Mouse (Mus musculus): ENCODE measurements at regions not wholly inside any gene's neighbourhood (a gene's known extent, or its start where the extent isn't known, plus 50 kb on each side); places are given as distances from the start of the nearest gene placed in this dataset.
"Not testable (repeated sequence)": the region's sequence is repeated elsewhere in the genome, so short reads cannot be mapped to it uniquely, and the experiment has no call there.

DNA sequence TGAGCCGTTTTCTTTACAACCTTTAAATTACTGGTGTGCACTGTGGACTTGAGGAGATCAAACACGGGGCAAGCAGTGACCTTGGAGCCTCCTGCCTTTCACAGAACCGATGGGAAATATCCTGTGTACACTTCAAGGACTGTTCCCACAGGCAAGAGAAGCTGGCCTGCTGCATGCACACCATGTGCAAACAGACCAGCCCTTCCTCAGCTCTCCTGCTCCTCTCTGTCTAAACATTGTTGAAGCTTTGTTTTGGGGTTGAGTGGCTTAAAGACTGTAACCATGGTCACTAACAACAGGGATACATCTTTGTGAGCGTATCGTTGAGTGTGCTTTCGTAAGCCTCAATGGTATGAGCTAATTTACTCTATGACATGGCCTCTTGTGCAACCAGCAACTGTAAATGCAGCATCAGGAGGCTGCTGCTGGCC is 50.2 kb upstream of the Agps start:
- Histone ChIP-seq H3K36me3 (ENCODE audit: control insufficient read depth, insufficient read depth, low read length) (no peaks in the 10 kb centered on the region), H3K27ac (no peak overlapping the region), H3K79me2 (replicated peaks; ENCODE audit: control insufficient read depth, insufficient read depth, low read length) (no peaks in the 10 kb centered on the region), H3K27me3 (ENCODE audit: control insufficient read depth, insufficient read depth, low read length) (no peaks in the 10 kb centered on the region), H3K4me3 (no peak overlapping the region), H3K9ac (ENCODE audit: low read depth, low read length) (no peak overlapping the region), H3K4me1 (ENCODE audit: control insufficient read depth, insufficient read depth, low read length) (peaks cover 3% of the 10 kb centered on the region)
- TF ChIP-seq EP300 (IDR thresholded peaks at IDR 0.05; ENCODE audit: insufficient read depth, low read depth, low read length) (no peak), POLR2A (IDR thresholded peaks at IDR 0.05; ENCODE audit: insufficient read depth, low read depth, low read length) (no peak), CTCF (IDR thresholded peaks at IDR 0.05) (no peak)
- no peak for DNase-seq
- intact Hi-C loops (cut with DNase I): loop anchor here (1.0 to 2.0 kb wide), 2 partner anchors 77 to 176 kb away; partner anchors contain the start of gene Nfe2l2
- 64% methylated on average over 6 of the region's 6 CpGs for WGBS

GRCm38 (mm10) chr2:75781078-75781477 is 50.9 kb upstream of the Agps start:
- Histone ChIP-seq H3K79me2 (replicated peaks; ENCODE audit: control insufficient read depth, insufficient read depth, low read length) (no peaks in the 10 kb centered on the region), H3K27me3 (ENCODE audit: control insufficient read depth, insufficient read depth, low read length) (no peaks in the 10 kb centered on the region), H3K9ac (ENCODE audit: low read depth, low read length) (peak overlapping the region; percentile 43; the same call in 1 of the 2 replicates), H3K36me3 (ENCODE audit: control insufficient read depth, insufficient read depth, low read length) (no peaks in the 10 kb centered on the region), H3K4me1 (ENCODE audit: control insufficient read depth, insufficient read depth, low read length) (peaks cover 6% of the 10 kb centered on the region), H3K4me3 (no peak overlapping the region), H3K27ac (no peak overlapping the region)
- intact Hi-C loops (cut with DNase I): loop anchor here (1.0 to 2.0 kb wide), 2 partner anchors 76 to 176 kb away; partner anchors contain the start of gene Nfe2l2
- TF ChIP-seq POLR2A (IDR thresholded peaks at IDR 0.05; ENCODE audit: insufficient read depth, low read depth, low read length): no peak
- no peak for TF ChIP-seq EP300 (IDR thresholded peaks at IDR 0.05; ENCODE audit: insufficient read depth, low read depth, low read length)
- peak; percentile 95 for TF ChIP-seq CTCF (IDR thresholded peaks at IDR 0.05)
- under 1% methylated on average over 3 of the region's 3 CpGs for WGBS
- no peak for DNase-seq

- 91% methylated on average over 3 of the region's 3 CpGs for WGBS
These were observed 53.3 kb upstream of the Agps start for GRCm38 (mm10) chr2:75778628-75779027.

DNA sequence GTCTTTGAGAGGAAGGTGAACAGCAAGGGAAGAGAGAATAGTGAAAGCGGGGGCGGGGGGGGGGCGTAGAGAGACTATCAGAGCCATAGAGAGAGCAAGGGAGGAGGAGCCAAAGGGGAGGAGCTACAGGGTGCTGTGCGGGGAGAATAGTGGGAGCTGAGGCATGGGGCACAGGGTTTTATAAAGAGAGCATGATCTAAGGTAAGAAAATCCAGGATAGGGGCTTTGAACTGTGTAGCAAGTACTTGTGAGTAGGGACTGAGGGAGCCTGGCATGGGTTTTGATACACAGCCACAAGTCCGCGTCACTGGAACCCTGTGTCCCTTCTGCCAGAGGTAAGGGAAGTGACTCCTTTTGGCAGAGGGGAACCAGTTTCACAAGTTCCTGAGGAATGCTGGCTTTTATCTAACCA is 54.9 kb upstream of the Agps start:
- Histone ChIP-seq H3K9ac (ENCODE audit: low read depth, low read length) (peak overlapping the region; percentile 3; the same call in 1 of the 2 replicates), H3K4me1 (ENCODE audit: control insufficient read depth, insufficient read depth, low read length) (peaks cover 15% of the 10 kb centered on the region), H3K4me3 (peak overlapping the region; percentile 15; the same call in 1 of the 2 replicates), H3K27ac (peak overlapping the region; percentile 40; the same call in 1 of the 2 replicates), H3K79me2 (replicated peaks; ENCODE audit: control insufficient read depth, insufficient read depth, low read length) (no peaks in the 10 kb centered on the region), H3K36me3 (ENCODE audit: control insufficient read depth, insufficient read depth, low read length) (peaks cover 2% of the 10 kb centered on the region), H3K27me3 (ENCODE audit: control insufficient read depth, insufficient read depth, low read length) (no peaks in the 10 kb centered on the region)
- WGBS: 9% methylated on average over 5 of the region's 6 CpGs
- peak; percentile 53 to 67 for DNase-seq
- intact Hi-C loops (cut with DNase I): loop anchor here (2.0 to 5.0 kb wide), 2 partner anchors 45 to 116 kb away; no protein-coding TSS in a partner anchor
- TF ChIP-seq EP300 (IDR thresholded peaks at IDR 0.05; ENCODE audit: insufficient read depth, low read depth, low read length) (0 out of 2 replicates have a peak, but pooled peaks have one; percentile 58), CTCF (IDR thresholded peaks at IDR 0.05) (no peak), POLR2A (IDR thresholded peaks at IDR 0.05; ENCODE audit: insufficient read depth, low read depth, low read length) (0 out of 2 replicates have a peak, but pooled peaks have one; percentile 24)

More at GRCm38 (mm10) chr2:75778628-75779027, 53.3 kb upstream of the Agps start:
- H3K27ac ChIP-seq; H3K4me1 ChIP-seq (ENCODE audit: control insufficient read depth, insufficient read depth, low read length); H3K36me3 ChIP-seq (ENCODE audit: control insufficient read depth, insufficient read depth, low read length); H3K9ac ChIP-seq (ENCODE audit: low read depth, low read length); DNase-seq; H3K79me2 ChIP-seq (replicated peaks; ENCODE audit: control insufficient read depth, insufficient read depth, low read length); H3K27me3 ChIP-seq (ENCODE audit: control insufficient read depth, insufficient read depth, low read length); H3K4me3 ChIP-seq: not testable (repeated sequence)
- intact Hi-C loops (cut with DNase I): loop anchor here (5.0 kb wide), 1 partner anchor 46 kb away; no protein-coding TSS in a partner anchor
- peak; percentile 23 for TF ChIP-seq CTCF (IDR thresholded peaks at IDR 0.05)

GRCm38 (mm10) chr2:75776533-75776932 is 55.4 kb upstream of the Agps start:
- no peaks in the 10 kb centered on the region for H3K79me2 ChIP-seq (replicated peaks; ENCODE audit: control insufficient read depth, insufficient read depth, low read length)
- peaks cover 15% of the 10 kb centered on the region for H3K4me1 ChIP-seq (ENCODE audit: control insufficient read depth, insufficient read depth, low read length)
- DNase-seq: no peak
- H3K9ac ChIP-seq (ENCODE audit: low read depth, low read length): peak overlapping the region; percentile 34
- H3K36me3 ChIP-seq (ENCODE audit: control insufficient read depth, insufficient read depth, low read length): peaks cover 4% of the 10 kb centered on the region
- WGBS: 19% methylated on average over 12 of the region's 12 CpGs
- H3K27ac ChIP-seq: no peak overlapping the region
- TF ChIP-seq EP300 (IDR thresholded peaks at IDR 0.05; ENCODE audit: insufficient read depth, low read depth, low read length) (no peak), POLR2A (IDR thresholded peaks at IDR 0.05; ENCODE audit: insufficient read depth, low read depth, low read length) (no peak), CTCF (IDR thresholded peaks at IDR 0.05) (no peak)
- peak overlapping the region; percentile 15; the same call in 1 of the 2 replicates for H3K4me3 ChIP-seq
- H3K27me3 ChIP-seq (ENCODE audit: control insufficient read depth, insufficient read depth, low read length): no peaks in the 10 kb centered on the region
- intact Hi-C loops (cut with DNase I): loop anchor here (2.0 to 5.0 kb wide), 2 partner anchors 44 to 116 kb away; no protein-coding TSS in a partner anchor

DNA sequence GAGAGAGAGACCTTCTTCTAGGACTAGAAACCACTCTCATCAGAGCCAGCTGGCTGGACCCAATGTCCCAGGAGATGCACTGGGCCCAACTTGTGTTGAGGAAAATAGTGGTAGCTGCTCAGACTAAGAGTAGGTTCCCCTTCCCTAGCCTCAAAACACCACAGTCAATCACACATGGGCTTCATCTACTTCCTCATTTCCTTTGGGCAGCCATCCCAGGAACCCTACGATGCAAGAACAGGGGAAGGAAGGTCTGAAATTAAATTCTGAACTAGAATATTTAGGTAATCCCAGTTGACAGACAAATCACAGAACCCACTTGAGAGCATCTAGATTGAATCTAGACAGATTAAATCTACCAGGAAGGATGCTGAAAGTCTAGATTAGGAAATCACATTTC is 56.8 kb upstream of the Agps start:
- intact Hi-C loops (cut with DNase I): loop anchor here (5.0 kb wide), 1 partner anchor 43 kb away; no protein-coding TSS in a partner anchor

More for the DNA sequence above, 56.8 kb upstream of the Agps start:
- no peak overlapping the region; the same call in 1 of the 2 replicates for H3K27ac ChIP-seq
- peaks cover 4% of the 10 kb centered on the region for H3K36me3 ChIP-seq (ENCODE audit: control insufficient read depth, insufficient read depth, low read length)
- H3K79me2 ChIP-seq (replicated peaks; ENCODE audit: control insufficient read depth, insufficient read depth, low read length): no peaks in the 10 kb centered on the region
- peak in 1 of 2 experiments; percentile 36 for DNase-seq
- no peak overlapping the region for H3K4me3 ChIP-seq
- no peak for TF ChIP-seq EP300 (IDR thresholded peaks at IDR 0.05; ENCODE audit: insufficient read depth, low read depth, low read length)
- no peak for TF ChIP-seq POLR2A (IDR thresholded peaks at IDR 0.05; ENCODE audit: insufficient read depth, low read depth, low read length)
- no peak for TF ChIP-seq CTCF (IDR thresholded peaks at IDR 0.05)
- no peak overlapping the region for H3K9ac ChIP-seq (ENCODE audit: low read depth, low read length)
- H3K4me1 ChIP-seq (ENCODE audit: control insufficient read depth, insufficient read depth, low read length): peaks cover 12% of the 10 kb centered on the region
- WGBS: 19% methylated on average over 1 of the region's 1 CpGs
- H3K27me3 ChIP-seq (ENCODE audit: control insufficient read depth, insufficient read depth, low read length): no peaks in the 10 kb centered on the region
